Mouse (Mus musculus): ENCODE measurements around the gene Larp6. TPM values are rescaled to one million over a fixed set of nuclear protein-coding genes. Genes with fewer than 3 reads are reported as not detected.

The Larp6 gene
- polyA plus RNA-seq, 1 experiment from 2014 or later: 10.3 TPM

Other genes with a start within 250 kb of the Larp6 start
- 5.0 and 5.9 TPM in 2 replicates for gene Thsd4, start 190.9 kb upstream of the Larp6 start, polyA plus RNA-seq (2015; fragmentation: Nextera tagmentation; extraction: Ambion mirVana)
- 63.5 and 72.6 TPM in 2 replicates for gene Lrrc49, start 24.8 kb upstream of the Larp6 start, polyA plus RNA-seq (2015; fragmentation: Nextera tagmentation; extraction: Ambion mirVana)
- gene Uaca, start 81.6 kb downstream of the Larp6 start, polyA plus RNA-seq (2015; fragmentation: Nextera tagmentation; extraction: Ambion mirVana): 15.0 and 21.2 TPM in 2 replicates

All from forebrain, embryonic 16.5 days (tissue).